Mouse (Mus musculus): ENCODE data around the gene Sox14. TPM values are rescaled to one million over a fixed set of nuclear protein-coding genes. Genes with fewer than 3 reads are reported as not detected.

The Sox14 gene
- polyA plus RNA-seq (2015; fragmentation: Nextera tagmentation; extraction: Ambion mirVana) = 60.0 and 76.6 TPM in 2 replicates

DNA sequence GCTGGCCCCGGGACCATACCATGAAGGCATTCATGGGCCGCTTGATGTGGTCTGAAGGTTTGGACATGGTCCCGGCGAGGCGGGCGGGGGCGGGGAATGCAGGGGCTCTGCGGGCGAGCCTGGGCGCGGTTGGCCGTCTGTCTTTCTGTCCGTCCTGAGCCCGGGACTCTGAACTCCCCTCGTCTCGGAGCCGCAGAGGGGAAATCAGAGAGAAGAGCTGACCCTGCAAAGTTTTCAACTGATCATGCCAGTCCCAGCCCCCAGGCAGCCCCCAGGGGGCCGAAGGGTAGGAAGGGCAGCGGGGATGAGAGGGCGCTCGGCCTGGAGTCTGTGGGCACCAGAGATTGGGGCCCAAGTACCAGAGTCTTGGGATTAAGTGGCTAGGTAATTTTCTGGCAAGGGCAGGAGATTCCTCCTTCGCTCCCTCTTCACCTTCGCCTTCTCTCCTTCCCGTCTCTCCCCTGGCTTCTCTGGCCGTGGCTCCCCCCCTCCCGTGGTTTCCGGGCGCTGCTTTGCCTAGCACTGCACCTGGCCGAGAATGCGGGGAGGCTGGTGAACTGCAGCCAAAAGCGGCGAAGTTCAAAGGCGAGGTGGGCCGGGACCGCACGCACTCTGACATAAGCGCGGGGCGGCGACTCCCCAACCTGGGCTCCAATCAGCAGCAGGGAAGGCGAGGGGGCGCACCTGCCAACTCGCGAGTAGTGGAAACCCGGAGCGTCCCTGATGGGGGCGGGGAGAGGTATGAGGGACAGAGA lies at the start of gene Sox14:
TSS of gene Sox14 (minus strand) at position 553 of the 755 bp plus-strand sequence.
- peak within 1 kb of the TSS; percentile 38 for H3K4me3 ChIP-seq (ENCODE audit: low read depth, low read length)
- H3K27me3 ChIP-seq (ENCODE audit: control insufficient read depth, insufficient read depth, low read depth, low read length) = peaks cover 54% of the 10 kb centered on the region
- no peaks in the 10 kb centered on the region for H3K36me3 ChIP-seq (ENCODE audit: control insufficient read depth, insufficient read depth, low read length)
- under 1% methylated on average over 47 of the region's 47 CpGs for WGBS
- H3K9me3 ChIP-seq (replicated peaks; ENCODE audit: control insufficient read depth, low read length, poor library complexity, severe bottlenecking) = no peaks in the 10 kb centered on the region
- peak within 1 kb of the TSS; percentile 65 for H3K9ac ChIP-seq (ENCODE audit: low read depth, low read length)
- H3K4me1 ChIP-seq (ENCODE audit: control insufficient read depth, insufficient read depth, low read length) = peaks cover 14% of the 10 kb centered on the region
- peak; percentile 61 for ATAC-seq
- peak within 1 kb of the TSS; percentile 52 for H3K4me2 ChIP-seq (ENCODE audit: low read length)
- peak within 1 kb of the TSS; percentile 85 for H3K27ac ChIP-seq (ENCODE audit: low read length)

DNA sequence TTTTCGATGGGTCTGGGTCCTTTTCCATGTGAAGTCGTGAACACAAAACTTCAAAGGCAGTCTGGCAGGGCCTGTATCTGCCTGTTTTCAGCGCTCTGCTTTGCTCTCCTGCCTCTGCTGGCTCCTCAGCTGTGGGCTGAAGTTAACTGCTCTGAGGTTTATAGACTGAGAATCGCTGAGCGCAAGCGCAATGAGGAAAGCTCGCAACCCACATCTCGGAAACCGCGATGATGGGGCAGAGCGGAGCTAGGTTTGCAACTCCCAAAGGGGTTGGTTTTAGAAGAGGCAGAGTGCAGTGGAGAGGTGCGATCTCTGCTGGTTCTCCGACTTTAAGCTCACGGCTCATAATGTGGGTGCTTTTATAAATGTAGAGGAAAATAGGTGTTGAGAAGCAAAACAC lies 3.3 kb upstream of the Sox14 start:
- H3K4me1 ChIP-seq (ENCODE audit: control insufficient read depth, insufficient read depth, low read length) = peaks cover 12% of the 10 kb centered on the region
- H3K27me3 ChIP-seq (ENCODE audit: control insufficient read depth, insufficient read depth, low read depth, low read length) = peaks cover 40% of the 10 kb centered on the region
- H3K27ac ChIP-seq (ENCODE audit: low read length) = no peak overlapping the region
- no peaks in the 10 kb centered on the region for H3K36me3 ChIP-seq (ENCODE audit: control insufficient read depth, insufficient read depth, low read length)
- H3K9ac ChIP-seq (ENCODE audit: low read depth, low read length) = no peak overlapping the region
- H3K9me3 ChIP-seq (replicated peaks; ENCODE audit: control insufficient read depth, low read length, poor library complexity, severe bottlenecking) = no peaks in the 10 kb centered on the region
- peak overlapping the region; percentile 36 for H3K4me2 ChIP-seq (ENCODE audit: low read length)
- WGBS = 4% methylated on average over 14 of the region's 14 CpGs
- ATAC-seq = no peak
- H3K4me3 ChIP-seq (ENCODE audit: low read depth, low read length) = no peak overlapping the region

DNA sequence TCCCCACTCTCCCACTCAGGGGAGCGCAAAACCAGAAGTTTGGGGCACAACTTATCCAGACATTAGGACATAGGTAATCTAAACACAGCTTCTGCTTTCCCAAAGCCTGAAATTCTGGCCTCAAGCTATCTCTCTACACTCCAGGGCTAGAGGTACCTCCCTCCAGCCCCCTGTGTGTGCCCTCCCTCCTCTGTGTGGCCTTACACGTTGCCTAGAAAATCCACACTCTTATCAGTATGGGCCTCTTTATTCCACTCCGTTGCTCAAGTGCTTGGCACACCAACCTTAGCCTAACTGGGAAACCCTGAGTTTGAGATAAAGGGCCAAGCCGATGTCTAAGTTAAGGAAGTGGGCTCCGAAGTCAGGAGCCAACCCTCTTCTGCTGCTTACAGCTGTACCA lies 2.6 kb upstream of the Sox14 start:
- Histone ChIP-seq H3K4me3 (ENCODE audit: low read depth, low read length) (no peak overlapping the region), H3K4me2 (ENCODE audit: low read length) (no peak overlapping the region), H3K9me3 (replicated peaks; ENCODE audit: control insufficient read depth, low read length, poor library complexity, severe bottlenecking) (no peaks in the 10 kb centered on the region), H3K4me1 (ENCODE audit: control insufficient read depth, insufficient read depth, low read length) (peaks cover 12% of the 10 kb centered on the region), H3K27ac (ENCODE audit: low read length) (no peak overlapping the region), H3K36me3 (ENCODE audit: control insufficient read depth, insufficient read depth, low read length) (no peaks in the 10 kb centered on the region), H3K9ac (ENCODE audit: low read depth, low read length) (no peak overlapping the region), H3K27me3 (ENCODE audit: control insufficient read depth, insufficient read depth, low read depth, low read length) (peaks cover 43% of the 10 kb centered on the region)
- ATAC-seq = no peak
- WGBS = 18% methylated on average over 5 of the region's 5 CpGs

DNA sequence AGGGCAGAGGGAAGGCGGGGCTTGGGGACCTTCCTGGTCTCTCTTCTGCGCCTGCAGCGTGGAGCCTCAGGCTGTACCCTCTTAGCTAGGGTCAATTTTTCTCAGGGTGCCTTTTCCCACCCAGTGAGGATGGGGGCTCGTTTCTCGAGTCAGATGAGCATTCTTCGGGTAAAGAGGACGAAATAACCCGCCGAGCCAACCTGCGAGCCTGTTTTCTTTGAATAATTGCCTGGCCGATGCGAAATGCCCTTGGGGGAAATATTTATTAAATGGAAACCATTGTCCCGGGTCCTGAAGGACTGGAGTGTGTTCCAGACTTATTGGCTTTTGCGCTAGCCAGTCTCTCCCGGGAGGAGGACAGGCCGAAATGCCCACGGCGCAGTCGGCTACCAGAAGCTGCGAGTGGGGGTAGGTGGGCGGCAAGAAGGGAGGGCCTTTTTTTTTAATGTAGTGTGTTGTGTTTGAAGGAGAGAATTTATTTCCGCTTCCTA lies 1.1 kb upstream of the Sox14 start:
- H3K4me2 ChIP-seq (ENCODE audit: low read length) = peak overlapping the region; percentile 52
- WGBS = 2% methylated on average over 22 of the region's 22 CpGs
- peak overlapping the region; percentile 54; the same call in 1 of the 2 replicates for H3K27ac ChIP-seq (ENCODE audit: low read length)
- no peaks in the 10 kb centered on the region for H3K36me3 ChIP-seq (ENCODE audit: control insufficient read depth, insufficient read depth, low read length)
- H3K4me3 ChIP-seq (ENCODE audit: low read depth, low read length) = peak overlapping the region; percentile 38
- H3K9ac ChIP-seq (ENCODE audit: low read depth, low read length) = no peak overlapping the region
- peaks cover 14% of the 10 kb centered on the region for H3K4me1 ChIP-seq (ENCODE audit: control insufficient read depth, insufficient read depth, low read length)
- H3K27me3 ChIP-seq (ENCODE audit: control insufficient read depth, insufficient read depth, low read depth, low read length) = peaks cover 54% of the 10 kb centered on the region
- no peaks in the 10 kb centered on the region for H3K9me3 ChIP-seq (replicated peaks; ENCODE audit: control insufficient read depth, low read length, poor library complexity, severe bottlenecking)
- no peak for ATAC-seq

DNA sequence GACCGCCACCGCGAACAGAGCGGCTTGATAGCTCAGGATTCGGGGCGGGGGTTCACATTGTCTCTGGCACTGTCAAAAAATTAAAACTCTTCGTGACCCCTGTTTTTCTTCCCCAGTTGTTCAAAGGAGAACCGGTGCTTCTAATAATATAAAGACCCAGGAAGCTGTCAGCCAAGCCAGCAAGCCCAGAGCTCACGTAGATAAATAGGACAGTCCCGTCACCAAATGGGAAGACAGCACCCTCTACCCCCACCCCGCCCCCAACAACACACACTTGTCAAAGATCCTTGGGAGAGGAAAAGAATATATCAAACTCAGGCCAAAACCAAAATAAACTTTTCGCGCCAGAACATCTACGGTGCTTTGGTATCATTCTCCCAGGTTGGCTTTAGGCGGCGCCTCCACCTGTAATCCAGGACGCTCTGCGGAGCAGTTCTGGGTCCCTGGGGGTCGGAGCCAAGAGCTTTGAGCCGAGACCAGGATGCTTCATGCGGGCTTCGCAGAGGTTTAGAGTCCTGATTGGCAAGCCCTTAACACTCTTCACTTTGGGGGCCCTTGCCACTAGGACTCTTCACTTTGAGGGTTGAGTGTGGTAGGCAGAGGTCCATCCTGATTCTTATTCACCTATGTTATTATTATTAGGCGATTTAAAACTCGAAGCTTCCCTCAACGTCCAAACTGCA lies 544 bp upstream of the Sox14 start:
- H3K36me3 ChIP-seq (ENCODE audit: control insufficient read depth, insufficient read depth, low read length) = no peaks in the 10 kb centered on the region
- peak overlapping the region; percentile 52 for H3K4me2 ChIP-seq (ENCODE audit: low read length)
- ATAC-seq = no peak
- H3K27ac ChIP-seq (ENCODE audit: low read length) = peak overlapping the region; percentile 54; the same call in 1 of the 2 replicates
- H3K9ac ChIP-seq (ENCODE audit: low read depth, low read length) = no peak overlapping the region
- peaks cover 14% of the 10 kb centered on the region for H3K4me1 ChIP-seq (ENCODE audit: control insufficient read depth, insufficient read depth, low read length)
- peak overlapping the region; percentile 38 for H3K4me3 ChIP-seq (ENCODE audit: low read depth, low read length)
- no peaks in the 10 kb centered on the region for H3K9me3 ChIP-seq (replicated peaks; ENCODE audit: control insufficient read depth, low read length, poor library complexity, severe bottlenecking)
- peaks cover 54% of the 10 kb centered on the region for H3K27me3 ChIP-seq (ENCODE audit: control insufficient read depth, insufficient read depth, low read depth, low read length)
- under 1% methylated on average over 25 of the region's 25 CpGs for WGBS

DNA sequence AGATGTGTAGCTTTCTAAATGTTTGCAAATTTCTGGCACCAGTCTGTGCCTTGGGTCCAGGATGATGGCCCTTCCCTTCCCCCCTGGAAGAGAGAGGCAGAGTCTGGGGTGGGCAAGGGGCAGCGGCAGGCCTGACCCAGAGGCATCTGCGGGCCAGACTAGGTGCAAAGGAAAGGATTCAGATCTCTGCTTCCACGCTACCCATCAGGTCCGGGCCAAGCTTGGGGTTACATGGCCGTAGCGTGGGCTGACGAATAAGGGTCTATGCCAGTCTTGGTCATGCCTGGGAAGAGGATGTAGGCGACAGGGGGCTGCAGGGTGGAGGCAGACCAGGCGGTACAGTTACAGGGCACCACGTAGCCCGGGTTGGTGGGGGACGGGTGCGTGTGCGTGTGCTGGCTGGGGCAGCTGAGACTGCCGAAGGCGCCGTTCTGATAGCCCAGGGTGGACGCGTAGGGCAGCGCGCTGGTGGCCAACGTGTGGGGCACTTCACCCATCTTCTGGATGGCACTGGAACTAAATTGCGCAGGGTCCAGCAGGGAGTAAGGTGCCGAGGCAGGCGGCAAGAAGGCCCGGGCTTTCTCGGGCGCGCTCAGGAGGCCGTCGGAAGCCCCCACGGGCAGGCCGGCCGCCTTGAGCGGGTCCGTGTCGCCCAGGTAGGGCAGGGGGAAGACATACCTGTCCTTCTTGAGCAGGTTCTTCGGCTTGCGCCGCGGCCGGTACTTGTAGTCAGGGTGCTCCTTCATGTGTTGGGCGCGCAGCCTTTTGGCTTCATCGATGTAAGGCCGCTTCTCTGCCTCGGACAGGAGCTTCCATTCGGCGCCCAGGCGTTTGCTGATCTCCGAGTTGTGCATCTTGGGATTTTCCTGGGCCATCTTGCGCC lies 994 bp downstream of the Sox14 start:
- peak overlapping the region; percentile 65 for H3K9ac ChIP-seq (ENCODE audit: low read depth, low read length)
- peak overlapping the region; percentile 85 for H3K27ac ChIP-seq (ENCODE audit: low read length)
- WGBS = 1% methylated on average over 51 of the region's 52 CpGs
- ATAC-seq = no peak
- H3K9me3 ChIP-seq (replicated peaks; ENCODE audit: control insufficient read depth, low read length, poor library complexity, severe bottlenecking) = no peaks in the 10 kb centered on the region
- H3K27me3 ChIP-seq (ENCODE audit: control insufficient read depth, insufficient read depth, low read depth, low read length) = peaks cover 49% of the 10 kb centered on the region
- no peaks in the 10 kb centered on the region for H3K36me3 ChIP-seq (ENCODE audit: control insufficient read depth, insufficient read depth, low read length)
- H3K4me1 ChIP-seq (ENCODE audit: control insufficient read depth, insufficient read depth, low read length) = peaks cover 14% of the 10 kb centered on the region
- peak overlapping the region; percentile 52 for H3K4me2 ChIP-seq (ENCODE audit: low read length)
- H3K4me3 ChIP-seq (ENCODE audit: low read depth, low read length) = peak overlapping the region; percentile 38

DNA sequence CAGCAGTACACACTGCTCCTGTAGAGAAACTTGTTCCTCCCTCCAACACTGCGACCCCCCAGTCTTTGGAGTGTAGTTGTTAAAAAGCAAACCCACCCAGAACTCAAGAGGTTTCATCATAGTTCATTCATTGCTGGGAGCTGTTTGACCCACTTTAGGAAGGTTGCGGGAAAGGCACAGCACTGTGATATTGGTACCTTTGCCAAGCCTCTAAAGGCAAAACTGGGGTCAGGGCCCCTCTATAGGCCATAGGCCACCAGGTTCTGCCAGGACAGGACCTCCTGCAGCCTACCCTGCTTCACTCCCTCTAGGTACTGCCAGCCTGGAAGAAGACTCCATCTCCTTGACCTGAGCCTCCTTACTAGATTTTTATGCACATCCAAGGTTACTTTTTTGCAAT lies 2.2 kb downstream of the Sox14 start:
- Histone ChIP-seq H3K27ac (ENCODE audit: low read length) (peak overlapping the region; percentile 87), H3K9me3 (replicated peaks; ENCODE audit: control insufficient read depth, low read length, poor library complexity, severe bottlenecking) (no peaks in the 10 kb centered on the region), H3K4me2 (ENCODE audit: low read length) (peak overlapping the region; percentile 52), H3K9ac (ENCODE audit: low read depth, low read length) (peak overlapping the region; percentile 55), H3K27me3 (ENCODE audit: control insufficient read depth, insufficient read depth, low read depth, low read length) (peaks cover 38% of the 10 kb centered on the region), H3K36me3 (ENCODE audit: control insufficient read depth, insufficient read depth, low read length) (no peaks in the 10 kb centered on the region), H3K4me3 (ENCODE audit: low read depth, low read length) (peak overlapping the region; percentile 38), H3K4me1 (ENCODE audit: control insufficient read depth, insufficient read depth, low read length) (peaks cover 22% of the 10 kb centered on the region)
- 14% methylated on average over 2 of the region's 2 CpGs for WGBS
- ATAC-seq = no peak

DNA sequence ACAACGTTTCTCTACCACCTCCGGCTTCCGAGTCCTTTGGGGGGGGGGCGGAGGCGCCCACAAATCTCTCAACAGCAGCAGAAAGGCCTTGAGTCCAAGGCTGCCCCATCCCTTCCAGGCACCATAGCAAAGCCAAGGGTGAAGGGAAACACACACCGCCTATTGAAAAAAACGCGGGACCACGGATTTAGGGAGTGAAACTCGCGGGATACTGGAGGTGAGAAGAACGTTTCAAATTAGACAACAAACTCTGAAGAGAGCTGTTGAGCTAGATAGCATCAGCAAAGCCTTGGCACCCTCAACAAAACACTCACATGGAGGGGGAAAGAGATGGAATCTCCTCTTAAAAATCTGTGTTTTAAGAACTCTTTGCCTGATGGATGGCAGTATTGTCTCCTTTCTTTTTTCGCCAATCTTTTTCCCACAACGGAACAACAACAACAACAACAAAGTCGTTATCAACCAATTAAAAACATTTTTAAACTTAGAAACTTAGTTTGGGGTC lies 2.8 kb downstream of the Sox14 start:
- H3K4me1 ChIP-seq (ENCODE audit: control insufficient read depth, insufficient read depth, low read length) = peaks cover 27% of the 10 kb centered on the region
- peak overlapping the region; percentile 38 for H3K4me3 ChIP-seq (ENCODE audit: low read depth, low read length)
- peak overlapping the region; percentile 55; the same call in 1 of the 2 replicates for H3K9ac ChIP-seq (ENCODE audit: low read depth, low read length)
- peak overlapping the region; percentile 52 for H3K4me2 ChIP-seq (ENCODE audit: low read length)
- no peaks in the 10 kb centered on the region for H3K36me3 ChIP-seq (ENCODE audit: control insufficient read depth, insufficient read depth, low read length)
- H3K9me3 ChIP-seq (replicated peaks; ENCODE audit: control insufficient read depth, low read length, poor library complexity, severe bottlenecking) = no peaks in the 10 kb centered on the region
- under 1% methylated on average over 15 of the region's 15 CpGs for WGBS
- peaks cover 32% of the 10 kb centered on the region for H3K27me3 ChIP-seq (ENCODE audit: control insufficient read depth, insufficient read depth, low read depth, low read length)
- H3K27ac ChIP-seq (ENCODE audit: low read length) = peak overlapping the region; percentile 87
- no peak for ATAC-seq

All from midbrain, embryonic 16.5 days (tissue).